14 mouse cellular contexts compared by ENCODE assay signal in the genomic region with DNA sequence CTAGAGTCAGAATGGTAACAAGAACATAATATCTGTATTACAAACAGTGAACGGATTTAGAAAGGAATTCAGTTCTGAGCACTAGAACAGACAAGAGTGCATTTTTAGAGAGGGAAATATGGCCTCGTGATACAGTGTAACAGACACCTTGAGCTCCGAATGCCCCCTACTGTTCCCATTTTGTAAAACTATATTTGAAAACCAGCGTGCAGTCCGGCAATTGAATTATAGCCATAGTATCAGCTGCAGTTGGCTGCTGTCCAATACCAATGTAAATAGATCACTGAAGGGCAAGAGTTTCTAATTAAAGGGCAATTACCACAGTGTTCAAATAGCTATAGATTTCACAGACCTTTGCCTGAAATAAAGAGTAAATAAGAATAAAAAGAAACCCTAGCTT.
DNase-seq lines count a peak whose midpoint lies in the region; ATAC-seq and TF ChIP-seq lines count a peak whose summit lies in the region.
"Had no signal": no experiment of that assay in that cellular context is flagged by ENCODE, and none has a peak within 500 bp of the region (broad histone marks: within the 10 kb centered on the region; RNA-seq: fewer than 3 reads in every experiment).

No protein-coding gene starts in this region.

- no peak overlapping the region for H3K27ac ChIP-seq in heart, postnatal 0 days (ENCODE audit: low read depth)
- H3K27ac ChIP-seq in CH12.LX (ENCODE audit: insufficient read depth, low read depth): no peak overlapping the region
- no peak overlapping the region for H3K27ac ChIP-seq in intestine, embryonic 15.5 days
- H3K27ac ChIP-seq: heart, embryonic 10.5 days had no signal

- no peaks in the 10 kb centered on the region for H3K9me3 ChIP-seq in heart, postnatal 0 days (replicated peaks; ENCODE audit: control insufficient read depth, low read length)
- H3K9me3 ChIP-seq in CH12.LX (replicated peaks; ENCODE audit: low read length): no peaks in the 10 kb centered on the region
- no peaks in the 10 kb centered on the region for H3K9me3 ChIP-seq in intestine, embryonic 15.5 days
- H3K9me3 ChIP-seq: heart, embryonic 10.5 days; megakaryocyte, embryonic 14.5 days had no signal

- H3K4me3 ChIP-seq in heart, postnatal 0 days (ENCODE audit: low read depth, low read length): no peak overlapping the region
- no peak overlapping the region for H3K4me3 ChIP-seq in CH12.LX (replicated peaks in 1 of 3; ENCODE audit: low read depth in 2 of 3, low read length in 2 of 3, poor library complexity in 1 of 3)
- no peak overlapping the region for H3K4me3 ChIP-seq in intestine, embryonic 15.5 days (replicated peaks)
- H3K4me3 ChIP-seq: erythroblast, embryonic 14.5 days; heart, embryonic 10.5 days; megakaryocyte, embryonic 14.5 days had no signal

- H3K9ac ChIP-seq in heart, postnatal 0 days (replicated peaks; ENCODE audit: low read depth, low read length): no peak overlapping the region
- no peak overlapping the region for H3K9ac ChIP-seq in CH12.LX (ENCODE audit: insufficient read depth, low read depth)
- H3K9ac ChIP-seq in intestine, embryonic 15.5 days: no peak overlapping the region

- H3K36me3 ChIP-seq in heart, postnatal 0 days (replicated peaks; ENCODE audit: control insufficient read depth, insufficient read depth, low read length): no peaks in the 10 kb centered on the region
- no peaks in the 10 kb centered on the region for H3K36me3 ChIP-seq in CH12.LX (replicated peaks in 1 of 2; ENCODE audit: control insufficient read depth in 1 of 2, insufficient read depth in 1 of 2, low read length in 1 of 2)
- no peaks in the 10 kb centered on the region for H3K36me3 ChIP-seq in intestine, embryonic 15.5 days
- H3K36me3 ChIP-seq: heart, embryonic 10.5 days had no signal

- no peak for TF ChIP-seq POLR2A in CH12.LX (IDR thresholded peaks at IDR 0.05; ENCODE audit: low read depth, low read length)

- H3K4me1 ChIP-seq in heart, postnatal 0 days (ENCODE audit: control insufficient read depth, insufficient read depth): no peaks in the 10 kb centered on the region
- no peaks in the 10 kb centered on the region for H3K4me1 ChIP-seq in CH12.LX (ENCODE audit: control insufficient read depth in 1 of 2, insufficient read depth in 2 of 2)
- H3K4me1 ChIP-seq in intestine, embryonic 15.5 days (replicated peaks): no peaks in the 10 kb centered on the region
- H3K4me1 ChIP-seq: heart, embryonic 10.5 days; megakaryocyte, embryonic 14.5 days had no signal

- 0 out of 2 replicates have a peak, but pooled peaks have one; percentile 60 for ATAC-seq in heart, postnatal 0 days (ENCODE audit: insufficient read depth, low read depth)
- peak; percentile 75 for ATAC-seq in intestine, embryonic 15.5 days

- H3K4me2 ChIP-seq in heart, postnatal 0 days (ENCODE audit: low read depth, low read length): no peak overlapping the region
- no peak overlapping the region; the same call in 1 of the 2 replicates for H3K4me2 ChIP-seq in CH12.LX (ENCODE audit: insufficient read depth, low read depth, poor library complexity, severe bottlenecking)
- no peak overlapping the region for H3K4me2 ChIP-seq in intestine, embryonic 15.5 days (replicated peaks)

- TF ChIP-seq CTCF in heart, postnatal 0 days (IDR thresholded peaks at IDR 0.05; ENCODE audit: low read depth): peak; percentile 28; the same call in 1 of the 2 replicates
- TF ChIP-seq CTCF in CH12.LX (conservative IDR thresholded peaks at IDR 0.05 in 1 of 2, IDR thresholded peaks at IDR 0.05 in 1 of 2; ENCODE audit: low read depth in 2 of 2, low read length in 2 of 2): peak in 1 of 2 experiments; percentile 34; a peak in 1 of 4 replicates

- 16% methylated on average over 5 of the region's 5 CpGs for WGBS in heart, postnatal 0 days
- 19% methylated on average over 5 of the region's 5 CpGs for WGBS in intestine, embryonic 15.5 days

- in situ Hi-C loops in CH12.LX (cut with MboI; ENCODE audit: low pct_ligation_motif_present, low pct_unique_long_range_greater_than_20kb, low sequenced_read_pairs): no loop called here

- DNase-seq in heart, postnatal 0 days (ENCODE audit: low spot score): peak; percentile 32
- DNase-seq in heart, postnatal 4 days: no peak
- no peak for DNase-seq in CH12.LX (ENCODE audit: extremely low read depth)
- DNase-seq in cerebellum, adult 9-11 months: peak; percentile 57
- DNase-seq in testis, postnatal 14 days (ENCODE audit: low spot score): no peak
- DNase-seq in kidney, postnatal 36 days: no peak
- no peak for DNase-seq in B cell, adult 2 months
- DNase-seq: liver; right cerebral cortex, adult 18-20 months; thymus, adult 2 months had no signal

- TF ChIP-seq EP300 in heart, postnatal 0 days (IDR thresholded peaks at IDR 0.05; ENCODE audit: low read depth): no peak
- no peak for TF ChIP-seq EP300 in CH12.LX (IDR thresholded peaks at IDR 0.05; ENCODE audit: low read length)

- TF ChIP-seq RAD21 in CH12.LX (IDR thresholded peaks at IDR 0.05; ENCODE audit: low read depth, low read length): peak; percentile 23

- H3K79me2 ChIP-seq in CH12.LX (replicated peaks; ENCODE audit: control insufficient read depth, extremely low read depth, insufficient read depth, poor library complexity, severe bottlenecking): no peaks in the 10 kb centered on the region

- dilution Hi-C loops in CH12.LX (cut with MboI; ENCODE audit: extremely low pct_ligation_motif_present, extremely low pct_unique_long_range_greater_than_20kb, low sequenced_read_pairs): no loop called here

- no peaks in the 10 kb centered on the region for H3K27me3 ChIP-seq in heart, postnatal 0 days (ENCODE audit: control insufficient read depth, insufficient read depth, low read length)
- H3K27me3 ChIP-seq in CH12.LX (replicated peaks): no peaks in the 10 kb centered on the region
- no peaks in the 10 kb centered on the region for H3K27me3 ChIP-seq in intestine, embryonic 15.5 days (replicated peaks)
- H3K27me3 ChIP-seq: megakaryocyte, embryonic 14.5 days had no signal

TF ChIP-seq in CH12.LX, 34 proteins besides CTCF, POLR2A, EP300 and RAD21:
- TF ChIP-seq NELFE (IDR thresholded peaks at IDR 0.05; ENCODE audit: low read depth, low read length): no peak

Comparison
In these comparisons a context has a peak if more than half of its experiments do, and no peak if none do; other contexts are left out.
1. DNase-seq: peak in heart, postnatal 0 days (single experiment) and cerebellum, adult 9-11 months (single experiment); none in heart, postnatal 4 days (single experiment), CH12.LX (single experiment), testis, postnatal 14 days (single experiment), kidney, postnatal 36 days (0 of 2) and B cell, adult 2 months (0 of 2).